Mouse (Mus musculus) T-helper 2 cell (primary cell): ENCODE results near the gene Asic2.

Experiments used
- in situ Hi-C: fragments of 300-600 bp; cut with MboI, MseI; formaldehyde crosslinking; loops from one replicate; pipeline ENCODE4 v1.15.1; 2025; ENCODE audit warnings: high pct_unique_total_duplicates

The Asic2 gene

GRCm38 (mm10) chr11:81118055-81118454 lies 850.2 kb downstream of the Asic2 start:
- in situ Hi-C loops = no loop called here

DNA sequence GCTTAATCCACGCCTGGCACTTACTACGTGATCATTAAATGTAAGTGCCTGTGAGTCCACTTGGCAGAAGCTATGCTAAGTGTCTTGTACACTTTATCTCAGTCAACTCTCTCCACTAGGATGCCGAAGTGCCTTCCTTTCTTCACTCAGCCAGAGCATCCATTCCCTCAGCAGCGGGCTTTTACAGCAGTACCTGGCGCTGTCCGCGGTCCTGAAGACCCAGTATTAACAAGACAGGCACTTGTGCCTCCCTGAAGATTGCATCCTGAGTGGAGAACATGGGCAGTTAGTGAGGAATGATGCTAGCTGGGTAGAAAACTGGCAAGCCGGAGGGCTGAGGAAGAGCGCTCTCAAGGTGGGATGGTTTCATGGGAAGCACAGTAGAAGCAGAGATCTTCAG lies 852.6 kb downstream of the Asic2 start:
- in situ Hi-C loops = no loop called here

DNA sequence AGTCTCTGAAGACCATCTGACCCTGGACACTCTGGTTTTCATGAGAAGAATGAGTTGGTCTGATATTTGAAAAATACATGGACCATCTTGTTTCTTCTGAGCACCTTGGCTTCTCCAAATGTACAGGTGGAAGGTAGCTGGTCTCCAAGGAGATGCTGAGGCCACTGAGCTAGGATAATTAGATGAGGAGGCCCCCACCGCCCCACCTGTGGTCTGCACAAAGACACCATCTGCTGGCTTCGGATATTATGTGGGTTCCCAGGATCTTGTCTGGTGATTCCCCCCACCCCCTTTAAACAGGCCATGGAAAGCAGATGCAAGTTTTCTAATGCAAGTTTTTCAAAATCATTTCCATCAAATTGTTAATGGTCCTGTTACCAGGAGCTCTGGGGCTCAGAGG lies 856.6 kb downstream of the Asic2 start:
- in situ Hi-C loops = no loop called here

DNA sequence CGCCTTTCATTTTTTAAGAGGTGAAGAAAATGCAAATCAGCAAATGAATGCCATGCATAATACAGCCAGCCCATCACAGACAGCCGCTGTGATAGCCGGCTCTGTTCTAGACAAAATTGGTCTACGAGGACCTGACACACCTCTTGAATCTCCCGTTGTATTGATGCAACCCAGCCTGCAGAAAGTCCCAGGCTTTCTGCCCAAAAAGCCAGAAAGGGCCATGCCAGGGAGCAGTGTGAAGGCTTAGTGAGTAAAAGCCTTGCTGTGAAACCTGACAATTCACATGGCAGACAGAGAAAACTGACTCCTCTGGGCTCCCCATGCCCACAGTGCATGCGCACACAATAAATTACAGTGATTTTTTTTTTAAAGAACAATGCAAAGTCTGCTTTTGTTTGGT lies 858.2 kb downstream of the Asic2 start:
- in situ Hi-C loops = no loop called here

DNA sequence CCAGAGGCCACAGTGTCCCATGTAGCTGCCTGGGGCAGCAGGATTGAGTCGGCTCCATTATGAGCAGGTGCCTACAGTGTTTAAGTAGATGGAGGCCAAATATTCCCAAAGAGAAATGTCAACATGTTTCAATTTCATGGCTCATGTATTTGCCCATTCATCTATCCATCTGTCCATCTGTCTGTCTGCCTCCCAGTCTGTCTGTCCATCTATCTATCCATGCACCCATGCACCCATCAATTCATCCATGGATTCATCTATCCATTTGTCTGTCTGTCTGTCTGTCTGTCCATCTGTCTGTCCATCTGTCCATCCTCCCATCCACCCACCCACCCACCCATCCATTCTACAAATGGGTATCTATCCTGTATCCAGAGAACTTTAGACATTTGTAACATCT lies 861.3 kb downstream of the Asic2 start:
- in situ Hi-C loops = no loop called here

DNA sequence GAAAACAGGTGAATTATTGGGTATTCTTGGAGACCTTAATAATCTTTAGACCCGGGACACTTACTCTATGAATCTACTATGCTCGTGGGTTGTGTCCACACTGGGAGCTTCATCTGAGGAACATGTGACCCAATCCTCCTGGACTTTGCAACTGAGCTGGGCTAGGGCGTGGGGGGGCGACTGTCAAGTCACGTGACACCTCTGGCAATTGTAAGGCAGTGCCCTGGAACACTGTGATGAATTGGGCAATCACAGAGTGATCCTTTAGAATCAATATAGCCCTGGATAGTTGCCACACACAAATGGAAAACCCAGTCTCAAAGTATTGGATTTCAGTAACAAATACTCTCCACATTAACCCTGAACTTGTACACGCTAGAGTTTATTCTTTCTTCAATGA lies 867.4 kb downstream of the Asic2 start:
- in situ Hi-C loops = no loop called here

- in situ Hi-C loops = no loop called here
Measured at GRCm38 (mm10) chr11:81096011-81096410, 872.2 kb downstream of the Asic2 start.

DNA sequence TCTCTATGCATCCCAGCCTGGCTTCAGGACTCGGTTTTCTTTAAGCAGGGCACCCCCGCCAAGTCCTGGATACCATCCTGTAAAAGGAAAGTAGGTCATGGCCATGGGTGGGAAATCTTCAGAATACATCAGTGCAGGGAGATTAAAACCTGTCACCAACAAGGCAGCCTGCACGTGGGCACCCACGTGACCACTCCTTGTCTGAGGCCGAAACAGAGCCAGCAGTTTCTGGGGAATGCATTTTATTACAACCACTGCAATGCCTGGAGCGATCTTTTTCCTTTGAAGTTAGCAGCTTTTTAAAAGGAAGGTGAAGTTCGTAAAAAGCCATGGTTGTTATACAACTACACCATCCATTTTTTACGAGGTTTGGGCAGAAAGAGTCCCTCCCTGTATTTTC lies 873.7 kb downstream of the Asic2 start:
- in situ Hi-C loops = no loop called here

DNA sequence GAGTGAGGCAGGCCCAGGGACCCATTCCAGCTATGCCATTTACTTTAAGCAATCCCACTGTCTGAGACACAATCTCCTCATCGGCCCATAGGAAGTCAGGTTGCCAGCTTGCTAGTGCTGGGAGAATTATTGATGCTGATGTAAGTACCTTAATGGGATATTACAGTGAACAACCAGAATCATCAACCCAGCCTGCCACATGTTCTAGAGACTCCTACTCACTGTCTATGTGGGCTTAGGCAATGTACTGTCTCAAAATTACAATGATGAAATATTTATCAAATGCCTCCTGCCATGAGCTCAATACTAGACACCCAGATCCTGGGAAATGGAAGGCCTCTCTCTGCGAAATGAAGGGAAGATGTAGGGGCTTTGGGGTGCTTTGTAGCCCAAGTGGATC lies 876.1 kb downstream of the Asic2 start:
- in situ Hi-C loops = no loop called here

DNA sequence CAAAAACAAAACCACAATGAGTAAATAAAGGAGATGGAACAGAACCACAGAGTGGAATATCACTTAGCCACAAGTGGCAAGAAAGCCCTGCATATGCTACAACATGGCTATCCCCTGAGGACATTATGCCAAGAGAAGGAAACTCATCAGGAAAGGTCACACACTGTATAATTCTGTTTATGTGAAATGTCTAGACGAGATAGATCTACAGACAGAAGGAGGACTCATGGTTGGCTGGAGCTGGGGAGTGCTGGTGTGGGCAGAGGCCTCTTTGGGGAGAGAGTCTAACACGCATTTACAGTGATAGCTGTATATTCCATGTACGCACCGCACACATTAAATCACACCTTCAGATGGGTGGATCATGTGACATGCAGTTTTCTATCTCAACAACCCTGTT lies 884.4 kb downstream of the Asic2 start:
- in situ Hi-C loops = no loop called here

GRCm38 (mm10) chr11:81080076-81080805 lies 888.0 kb downstream of the Asic2 start:
- in situ Hi-C loops = no loop called here

DNA sequence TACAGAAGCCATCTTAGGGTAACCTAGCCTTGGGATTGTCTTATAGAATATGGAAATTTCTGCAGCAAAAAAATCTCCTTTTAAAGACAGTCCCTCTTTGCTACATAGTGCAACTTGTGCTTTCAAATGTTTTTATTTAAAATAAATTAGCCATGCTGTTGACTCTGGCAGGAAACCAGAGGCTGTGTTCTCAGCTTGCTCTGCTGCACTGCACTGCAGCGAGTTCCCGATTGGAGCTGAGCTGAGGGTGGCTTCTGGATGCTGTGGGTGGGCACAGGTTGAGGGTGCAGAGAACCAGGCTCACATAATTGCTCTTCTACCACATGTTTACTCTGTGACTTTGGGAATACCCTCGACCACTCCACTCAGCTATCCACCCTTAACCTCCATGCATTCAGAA lies 889.0 kb downstream of the Asic2 start:
- in situ Hi-C loops = no loop called here

- in situ Hi-C loops = no loop called here
Measured at GRCm38 (mm10) chr11:81071836-81072235, 896.4 kb downstream of the Asic2 start.

DNA sequence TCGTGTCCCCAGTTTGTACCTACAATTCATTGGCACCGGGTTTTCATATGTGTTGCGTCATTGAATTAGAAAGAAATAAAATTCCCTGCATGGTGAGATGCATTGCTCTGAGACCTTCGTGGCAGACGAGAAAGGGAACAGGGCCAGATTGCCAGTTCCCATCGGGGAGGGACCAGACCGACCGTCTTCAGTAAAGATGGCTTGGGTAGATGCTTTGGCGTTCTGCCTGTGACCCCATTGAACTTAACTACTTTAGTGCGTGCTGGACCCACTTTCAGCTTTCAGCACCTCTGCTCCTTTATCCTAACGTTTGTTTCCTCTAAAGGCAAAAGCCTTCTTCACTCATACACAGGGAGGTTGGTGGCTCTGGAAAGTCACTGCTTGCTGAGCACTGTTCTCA lies 902.9 kb downstream of the Asic2 start:
- in situ Hi-C loops = no loop called here

GRCm38 (mm10) chr11:81064006-81064405 lies 904.3 kb downstream of the Asic2 start:
- in situ Hi-C loops = no loop called here

DNA sequence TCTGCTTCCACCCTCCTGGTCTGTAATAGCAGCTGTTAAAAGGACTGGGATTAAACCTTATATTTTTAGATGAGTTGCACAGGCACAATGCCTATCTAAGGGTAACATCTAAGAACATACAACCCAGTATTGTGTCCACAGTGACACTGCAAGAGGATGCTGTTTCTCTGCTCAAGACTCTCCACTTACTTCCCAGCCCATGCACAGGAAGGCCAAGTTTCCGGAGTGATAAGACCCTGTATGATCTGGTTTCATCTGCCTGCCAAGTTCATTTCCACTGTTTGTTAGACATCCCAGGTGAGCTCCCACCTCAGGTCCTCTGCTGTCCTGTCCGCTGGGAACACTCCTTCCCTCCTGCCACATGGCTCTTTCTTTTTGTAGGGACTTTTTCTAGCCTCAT lies 908.2 kb downstream of the Asic2 start:
- in situ Hi-C loops = no loop called here

DNA sequence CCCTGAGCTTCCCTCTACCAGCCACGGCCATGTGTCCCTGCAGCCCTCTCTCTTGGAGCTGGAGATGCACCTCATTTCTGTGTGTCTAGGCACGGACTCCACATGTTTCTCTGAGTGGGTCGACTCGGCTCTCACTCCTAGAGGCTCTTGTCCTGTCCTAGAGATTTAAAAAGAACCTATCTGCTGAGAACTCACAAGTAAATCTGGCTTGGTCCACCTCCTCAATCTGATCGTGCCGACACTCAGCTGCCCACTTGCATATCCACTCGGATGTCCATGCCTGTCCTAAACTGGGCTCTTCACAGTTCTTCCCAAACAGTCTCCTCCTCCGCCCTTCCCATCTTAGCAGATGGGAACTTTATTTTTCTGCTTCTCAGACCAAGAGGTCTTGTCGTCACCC lies 908.7 kb downstream of the Asic2 start:
- in situ Hi-C loops = no loop called here

DNA sequence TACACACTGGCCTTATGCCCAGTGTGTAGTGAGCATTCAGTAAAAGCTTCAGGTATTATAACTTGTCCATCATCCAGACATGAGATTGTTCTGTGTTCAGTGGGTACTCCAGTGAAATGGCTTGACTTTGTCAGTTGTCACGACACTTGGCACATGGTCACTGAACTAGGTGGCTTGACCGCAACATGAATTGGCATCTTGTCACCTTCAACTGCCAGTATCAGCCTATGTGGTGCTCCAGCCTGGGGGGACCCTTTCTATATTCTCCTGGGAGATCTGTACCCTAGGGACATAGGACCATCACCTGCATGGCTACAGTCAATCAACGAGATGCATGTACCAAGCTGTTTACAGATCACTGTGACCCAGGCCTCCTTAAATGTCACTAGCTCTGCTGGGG lies 910.8 kb downstream of the Asic2 start:
- in situ Hi-C loops = no loop called here

GRCm38 (mm10) chr11:81056776-81057175 lies 911.5 kb downstream of the Asic2 start:
- in situ Hi-C loops = no loop called here

- in situ Hi-C loops = no loop called here
Measured at GRCm38 (mm10) chr11:81055446-81056145, 912.7 kb downstream of the Asic2 start.

DNA sequence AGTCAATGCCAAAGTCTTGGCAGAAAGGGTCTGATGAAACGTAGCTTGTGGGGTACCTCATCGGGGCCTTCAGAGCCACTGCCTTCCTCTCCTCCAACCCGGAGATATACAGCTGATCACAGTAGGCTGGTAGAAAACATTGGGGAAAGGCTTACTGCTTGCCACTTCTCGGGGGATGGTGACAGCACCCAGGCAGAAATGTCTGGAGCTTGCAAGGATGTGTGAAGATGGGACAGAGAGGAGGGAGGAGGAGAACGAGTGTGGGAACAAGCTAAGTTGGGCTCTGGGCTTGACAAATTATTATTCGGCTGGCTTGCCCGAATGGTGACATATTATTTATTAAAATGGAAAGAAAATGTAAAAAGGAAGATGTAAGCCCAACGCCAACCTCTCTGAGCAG lies 914.4 kb downstream of the Asic2 start:
- in situ Hi-C loops = no loop called here

- in situ Hi-C loops = no loop called here
Measured at GRCm38 (mm10) chr11:81041671-81042070, 926.6 kb downstream of the Asic2 start.

DNA sequence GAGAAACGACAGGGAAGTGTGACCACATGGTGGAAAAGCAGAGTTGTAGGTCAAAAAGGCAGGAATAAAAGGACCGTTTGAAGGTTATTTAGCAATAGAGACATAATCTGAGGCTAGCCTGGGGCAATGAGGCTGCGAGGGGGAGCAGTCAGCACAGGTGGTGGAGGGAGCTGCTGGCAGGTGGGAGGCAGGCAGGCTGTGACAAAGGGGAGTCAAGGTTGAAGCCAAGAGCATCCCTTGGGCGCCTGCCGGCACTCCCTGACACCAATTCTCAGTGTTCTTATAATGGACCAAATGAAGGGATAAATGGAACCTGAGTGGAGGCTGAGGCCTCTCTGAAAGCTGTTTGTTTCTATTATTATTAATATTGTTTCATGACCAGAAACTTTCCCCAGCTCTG lies 928.3 kb downstream of the Asic2 start:
- in situ Hi-C loops = no loop called here
